Mouse (Mus musculus) C2C12 (cell line): ENCODE results near the gene Fam114a2.

Experiments
- CEBPB ChIP-seq: IDR thresholded peaks from one replicate; pipeline ENCODE4 v1.6.1; 2011; ENCODE audit warnings: low read depth, mild to moderate bottlenecking, control low read depth, moderate library complexity
- CTCF ChIP-seq: IDR thresholded peaks from one replicate; pipeline ENCODE4 v1.5.1; 2011; ENCODE audit not compliant: control insufficient read depth, insufficient read depth, insufficient read length
- FOSL1 ChIP-seq: IDR thresholded peaks from one replicate; pipeline ENCODE4 v1.8.0; 2011; ENCODE audit warnings: mild to moderate bottlenecking, low read length; ENCODE audit not compliant: poor library complexity, insufficient read depth, severe bottlenecking
- MAX ChIP-seq: IDR thresholded peaks from one replicate; pipeline ENCODE4 v1.6.1; 2011; ENCODE audit warnings: mild to moderate bottlenecking, control low read depth
- MYOD1 ChIP-seq: IDR thresholded peaks from one replicate; pipeline ENCODE4 v1.6.1; 2011; ENCODE audit warnings: low read depth; ENCODE audit not compliant: control insufficient read depth, insufficient read length
- MYOG ChIP-seq: IDR thresholded peaks from one replicate; pipeline ENCODE4 v1.6.1; 2011; ENCODE audit not compliant: control insufficient read depth, insufficient read length; ENCODE audit errors: extremely low read depth
- USF1 ChIP-seq: IDR thresholded peaks from one replicate; pipeline ENCODE4 v1.6.1; 2011; ENCODE audit warnings: low read depth, mild to moderate bottlenecking, control low read depth, moderate library complexity

GRCm38 (mm10) chr11:57445237-57445962 lies 73.0 kb downstream of the Fam114a2 start:
- TF ChIP-seq CTCF, result no peak
- no peak for TF ChIP-seq USF1
- no peak for TF ChIP-seq MYOD1
- no peak for TF ChIP-seq MYOG
- no peak for TF ChIP-seq MAX
- TF ChIP-seq FOSL1, result no peak
- no peak for TF ChIP-seq CEBPB
